Mouse (Mus musculus): Measurements from ENCODE around the gene Zfp799. TPM values are rescaled to one million over a fixed set of nuclear protein-coding genes. Genes with fewer than 3 reads are reported as not detected.

The Zfp799 gene
- polyA plus RNA-seq, 1 experiment from 2014 or later, result 8.7 TPM

DNA sequence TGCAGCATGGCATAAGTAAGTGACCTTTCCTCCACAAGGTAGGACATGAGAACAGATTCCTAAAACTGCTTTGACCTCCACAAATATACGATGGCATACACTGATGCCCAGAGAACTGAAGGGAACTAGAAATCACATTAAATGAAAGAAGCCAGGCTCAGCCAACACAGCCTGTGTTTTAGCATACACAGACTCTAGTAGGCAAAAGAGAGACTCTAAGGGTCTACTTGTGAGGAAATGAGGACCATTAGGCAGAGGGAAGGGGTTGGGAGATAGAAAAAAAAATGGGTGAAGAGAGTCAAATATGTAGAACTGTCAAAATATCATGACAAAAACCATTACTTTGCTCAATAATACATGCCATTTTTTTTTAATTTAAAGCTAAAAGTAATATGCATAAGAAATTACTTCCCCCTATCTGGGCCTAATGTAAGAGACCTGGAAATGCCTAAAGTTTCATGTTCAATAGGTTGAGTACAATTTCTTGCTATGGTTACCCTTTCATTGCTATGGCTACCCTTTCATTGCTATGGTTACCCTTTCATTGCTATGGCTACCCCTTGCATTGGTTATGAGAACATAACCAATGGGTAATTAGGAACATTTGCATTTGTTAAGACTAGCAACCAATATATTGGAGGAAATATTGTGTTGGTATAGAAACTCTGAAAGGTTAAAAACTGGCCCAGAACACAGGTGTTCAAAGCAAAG lies 13.8 kb downstream of the Zfp799 start:
- no peak for DNase-seq (ENCODE audit: low spot score)
- 97% methylated on average over 1 of the region's 1 CpGs for WGBS
- Histone ChIP-seq H3K27ac (no peak overlapping the region), H3K4me1 (no peaks in the 10 kb centered on the region), H3K27me3 (ENCODE audit: insufficient read depth, poor library complexity, severe bottlenecking) (no peaks in the 10 kb centered on the region), H3K36me3 (peaks cover 42% of the 10 kb centered on the region), H3K9me3 (no peaks in the 10 kb centered on the region), H3K4me3 (no peak overlapping the region)

DNA sequence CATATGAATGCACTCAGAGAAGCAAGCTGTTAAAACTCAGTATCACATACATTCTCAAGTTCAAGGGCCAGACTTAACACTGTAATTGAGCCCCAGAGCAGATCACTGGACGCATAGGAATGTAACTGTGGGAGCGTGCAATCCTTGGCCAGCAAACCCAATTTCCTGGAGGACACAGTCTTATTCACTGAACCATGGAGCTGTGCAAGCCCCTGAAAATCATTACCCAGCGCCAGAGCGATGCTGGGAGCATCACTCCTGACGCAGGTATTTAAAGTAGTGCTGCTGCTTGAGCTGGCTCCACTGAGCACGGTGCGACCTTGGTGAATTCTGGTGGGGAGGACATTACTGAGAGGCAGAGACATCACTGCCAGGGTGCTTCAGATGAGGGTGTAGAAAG lies 15.9 kb downstream of the Zfp799 start:
- WGBS, result 76% methylated on average over 7 of the region's 7 CpGs
- Histone ChIP-seq H3K36me3 (peaks cover 22% of the 10 kb centered on the region), H3K27me3 (ENCODE audit: insufficient read depth, poor library complexity, severe bottlenecking) (no peaks in the 10 kb centered on the region), H3K9me3 (no peaks in the 10 kb centered on the region), H3K4me3 (no peak overlapping the region), H3K4me1 (peaks cover 8% of the 10 kb centered on the region), H3K27ac (no peak overlapping the region)
- no peak for DNase-seq (ENCODE audit: low spot score)

DNA sequence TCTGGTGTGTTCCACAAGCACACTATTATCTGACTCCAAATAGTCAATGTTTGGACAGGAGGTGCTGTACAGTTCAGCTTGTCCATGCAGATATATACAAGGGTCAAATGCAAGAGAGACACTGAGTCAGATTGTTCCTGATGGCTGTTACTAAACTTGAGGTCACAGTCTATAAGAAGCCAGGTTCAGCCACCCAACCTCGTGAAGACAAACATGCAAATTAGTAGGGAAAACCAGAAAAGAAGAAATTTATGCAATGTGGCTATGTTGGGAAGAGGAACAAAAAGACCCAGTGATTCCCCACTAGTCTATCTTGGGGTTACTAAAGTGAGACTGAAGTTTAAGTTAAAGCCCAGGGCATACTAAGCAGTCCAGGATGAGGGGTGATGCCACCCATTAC lies 19.4 kb downstream of the Zfp799 start:
- Histone ChIP-seq H3K4me1 (peaks cover 11% of the 10 kb centered on the region), H3K27ac (no peak overlapping the region), H3K27me3 (ENCODE audit: insufficient read depth, poor library complexity, severe bottlenecking) (no peaks in the 10 kb centered on the region), H3K4me3 (no peak overlapping the region), H3K9me3 (no peaks in the 10 kb centered on the region), H3K36me3 (peaks cover 2% of the 10 kb centered on the region; the same call in 1 of the 2 replicates)
- no peak for DNase-seq (ENCODE audit: low spot score)
- 46% methylated on average over 1 of the region's 1 CpGs for WGBS

DNA sequence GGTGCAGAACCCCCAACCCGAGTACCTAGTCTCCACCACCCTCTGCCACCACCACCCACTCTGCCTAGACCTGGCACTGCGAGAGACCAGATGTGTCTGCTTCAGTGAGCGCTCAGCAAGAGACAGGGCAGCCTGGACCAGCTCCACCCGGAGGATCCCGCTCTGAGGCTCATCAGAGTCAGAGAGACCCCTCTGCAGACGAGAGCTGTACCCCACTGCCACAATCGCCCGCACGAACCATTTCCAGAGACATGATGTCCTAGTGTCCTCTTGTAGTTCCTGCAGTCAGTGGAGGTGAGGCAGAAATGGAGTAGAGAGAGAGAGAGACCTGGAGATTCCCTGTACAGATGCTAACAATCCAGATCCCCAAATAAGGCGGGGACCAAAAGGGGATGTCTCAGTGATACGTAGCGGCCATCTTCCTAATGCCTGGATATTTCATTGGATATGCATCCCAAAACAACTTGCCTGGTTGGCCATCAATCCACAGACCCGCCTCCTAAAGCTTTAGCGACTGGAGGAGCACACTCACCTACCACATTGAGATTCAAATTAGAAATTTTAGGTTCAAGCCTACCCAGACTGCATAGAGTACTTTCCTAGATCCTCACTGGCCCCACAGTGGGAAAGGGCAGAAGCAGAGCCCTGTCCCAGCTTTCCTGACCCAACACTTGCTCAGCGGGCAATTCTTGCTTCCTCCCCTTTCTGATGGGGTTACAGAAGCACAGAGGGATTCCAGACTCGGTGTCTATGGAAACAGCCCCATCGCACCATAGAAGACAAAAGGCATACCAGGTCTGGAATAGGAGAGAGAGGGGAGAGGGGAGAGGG lies 20.3 kb downstream of the Zfp799 start, which contains the start of gene Zfp811:
Zfp811 (minus strand) TSS at position 388 of the 831 bp plus-strand sequence.
- Histone ChIP-seq H3K36me3 (no peaks in the 10 kb centered on the region), H3K4me1 (peaks cover 11% of the 10 kb centered on the region), H3K27ac (peak within 1 kb of the TSS; percentile 80), H3K9me3 (no peaks in the 10 kb centered on the region), H3K4me3 (peak within 1 kb of the TSS; percentile 66), H3K27me3 (ENCODE audit: insufficient read depth, poor library complexity, severe bottlenecking) (no peaks in the 10 kb centered on the region)
- peak; percentile 85 for DNase-seq (ENCODE audit: low spot score)
- under 1% methylated on average over 17 of the region's 17 CpGs for WGBS

DNA sequence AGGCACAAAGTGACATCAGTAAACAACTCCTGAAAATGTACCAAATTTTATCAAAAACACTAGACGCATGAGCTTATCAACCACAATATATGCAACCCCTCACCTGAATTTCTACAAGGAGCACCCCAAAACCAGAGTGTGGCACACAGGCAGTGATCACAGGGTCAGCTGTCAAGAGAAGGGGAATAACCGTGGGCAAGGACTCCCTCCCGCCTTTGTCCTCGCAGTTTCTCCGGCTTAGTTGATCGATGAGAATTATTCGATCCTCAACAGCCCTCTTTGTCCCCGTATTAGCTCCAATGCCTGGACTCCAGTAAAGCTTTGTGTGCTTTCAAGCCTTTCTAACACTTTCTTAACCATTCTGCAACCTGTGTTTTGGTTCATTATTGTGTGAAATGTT lies 21.1 kb downstream of the Zfp799 start:
- WGBS, result 16% methylated on average over 8 of the region's 8 CpGs
- no peak for DNase-seq (ENCODE audit: low spot score)
- H3K27ac ChIP-seq, result peak overlapping the region; percentile 80
- no peaks in the 10 kb centered on the region for H3K9me3 ChIP-seq
- no peaks in the 10 kb centered on the region for H3K27me3 ChIP-seq (ENCODE audit: insufficient read depth, poor library complexity, severe bottlenecking)
- peaks cover 11% of the 10 kb centered on the region for H3K4me1 ChIP-seq
- no peaks in the 10 kb centered on the region for H3K36me3 ChIP-seq
- H3K4me3 ChIP-seq, result peak overlapping the region; percentile 66

DNA sequence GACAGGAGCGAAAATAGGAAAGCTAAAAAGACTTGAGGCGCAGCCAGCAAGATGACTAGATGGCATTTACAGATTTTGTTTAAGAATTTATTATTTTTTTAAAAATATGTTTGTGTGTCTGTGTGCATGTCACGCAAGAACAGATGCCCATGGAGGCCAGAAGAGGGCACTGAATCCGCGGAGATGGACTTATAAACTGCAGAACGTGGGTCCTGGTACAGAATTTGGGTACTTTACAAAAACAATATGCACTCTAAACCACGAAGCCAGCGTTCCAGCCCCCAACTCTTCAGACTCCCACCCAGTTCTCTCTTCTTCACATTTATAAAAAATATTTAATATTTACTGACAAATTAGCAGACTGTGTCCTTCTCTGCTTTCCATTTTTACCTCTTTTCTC lies 40.8 kb downstream of the Zfp799 start:
- Histone ChIP-seq H3K27ac (no peak overlapping the region), H3K36me3 (peaks cover 20% of the 10 kb centered on the region), H3K4me3 (peak overlapping the region; percentile 90; the same call in 1 of the 2 replicates), H3K4me1 (peaks cover 9% of the 10 kb centered on the region), H3K9me3 (no peaks in the 10 kb centered on the region), H3K27me3 (ENCODE audit: insufficient read depth, poor library complexity, severe bottlenecking) (no peaks in the 10 kb centered on the region)
- WGBS, result 72% methylated on average over 8 of the region's 8 CpGs
- DNase-seq (ENCODE audit: low spot score), result no peak

DNA sequence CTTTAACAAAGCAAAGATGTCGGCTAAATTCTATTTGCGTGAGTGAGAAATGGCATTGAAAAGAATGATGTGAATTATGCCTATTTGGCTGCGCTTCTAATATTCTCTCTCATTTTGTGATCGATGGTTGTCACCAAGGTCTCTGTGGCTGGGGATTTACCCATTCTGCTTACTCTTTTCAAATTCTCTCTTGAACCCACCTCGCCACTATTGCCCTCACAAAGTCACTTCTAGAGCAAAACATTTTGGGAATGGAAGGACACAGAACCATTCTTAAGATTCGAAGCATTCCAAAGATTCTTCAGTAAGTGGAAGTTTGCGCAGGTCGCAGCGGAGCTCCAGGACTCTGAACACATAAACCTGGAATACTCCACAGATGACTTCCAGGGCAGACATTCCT lies 41.5 kb downstream of the Zfp799 start:
- 6% methylated on average over 9 of the region's 9 CpGs for WGBS
- Histone ChIP-seq H3K36me3 (peaks cover 26% of the 10 kb centered on the region), H3K9me3 (no peaks in the 10 kb centered on the region), H3K4me3 (peak overlapping the region; percentile 90), H3K4me1 (peaks cover 9% of the 10 kb centered on the region), H3K27me3 (ENCODE audit: insufficient read depth, poor library complexity, severe bottlenecking) (no peaks in the 10 kb centered on the region), H3K27ac (peak overlapping the region; percentile 97)
- DNase-seq (ENCODE audit: low spot score), result no peak

DNA sequence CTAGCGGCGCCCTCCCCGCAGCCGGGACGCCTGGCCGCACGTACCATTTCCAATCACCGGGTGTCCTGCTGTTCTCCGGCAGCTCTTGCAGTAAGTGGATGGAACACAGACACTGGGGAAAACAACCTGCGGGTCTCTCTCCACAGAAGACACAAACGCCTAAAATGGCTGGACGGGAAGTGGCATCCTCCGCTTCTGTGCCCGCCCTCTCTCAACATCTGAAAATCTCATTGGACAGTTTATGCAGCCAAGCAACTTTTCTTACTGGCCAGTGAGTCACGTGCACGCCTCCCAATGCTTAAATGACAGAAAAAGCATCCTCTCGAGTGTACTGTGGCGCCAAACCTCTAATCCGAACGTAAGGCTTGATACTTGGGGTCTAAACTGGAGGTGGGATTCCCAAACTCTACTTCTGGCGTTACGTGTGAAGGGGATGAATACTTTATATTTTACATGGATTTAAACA lies 41.9 kb downstream of the Zfp799 start, which contains the start of gene Zfp871:
Zfp871 (minus strand) TSS at position 194 of the 466 bp plus-strand sequence.
- under 1% methylated on average over 22 of the region's 22 CpGs for WGBS
- Histone ChIP-seq H3K27me3 (ENCODE audit: insufficient read depth, poor library complexity, severe bottlenecking) (no peaks in the 10 kb centered on the region), H3K27ac (peak within 1 kb of the TSS; percentile 97), H3K4me1 (peaks cover 9% of the 10 kb centered on the region), H3K4me3 (peak within 1 kb of the TSS; percentile 90), H3K36me3 (peaks cover 31% of the 10 kb centered on the region), H3K9me3 (no peaks in the 10 kb centered on the region)
- DNase-seq (ENCODE audit: low spot score), result peak; percentile 97

DNA sequence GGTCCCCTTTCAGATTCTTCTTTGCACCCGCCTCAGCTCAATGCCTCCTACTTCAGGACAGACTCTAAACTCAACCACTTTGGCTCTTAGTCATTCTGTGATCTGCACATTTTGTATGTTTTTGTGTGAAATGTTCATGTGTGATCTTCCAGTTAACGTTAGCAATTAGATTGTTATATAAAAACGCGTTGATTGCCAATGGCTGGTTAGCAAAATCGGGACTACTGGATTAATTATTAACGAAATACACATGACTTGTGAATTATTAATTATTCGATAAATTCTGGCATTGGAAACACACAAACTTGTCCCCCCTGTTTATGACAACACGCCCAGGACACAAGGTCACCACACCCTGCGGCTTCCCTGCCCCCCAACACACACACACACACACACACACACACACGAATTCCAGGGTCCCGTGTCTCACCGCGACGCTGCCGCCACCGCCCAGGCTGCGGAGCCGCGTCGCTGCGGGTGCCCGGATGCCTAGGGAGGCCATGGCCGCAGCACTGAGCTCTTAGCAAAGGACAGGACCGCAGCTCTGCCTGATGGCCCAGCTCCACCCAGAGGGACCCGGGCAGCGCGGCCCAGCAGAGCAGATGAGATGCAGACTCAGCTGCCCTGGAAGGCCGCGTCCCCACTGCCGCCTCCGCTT lies 42.5 kb downstream of the Zfp799 start:
- no peaks in the 10 kb centered on the region for H3K9me3 ChIP-seq
- peak overlapping the region; percentile 90 for H3K4me3 ChIP-seq
- peak overlapping the region; percentile 97 for H3K27ac ChIP-seq
- no peak for DNase-seq (ENCODE audit: low spot score)
- no peaks in the 10 kb centered on the region for H3K27me3 ChIP-seq (ENCODE audit: insufficient read depth, poor library complexity, severe bottlenecking)
- H3K36me3 ChIP-seq, result peaks cover 36% of the 10 kb centered on the region
- H3K4me1 ChIP-seq, result peaks cover 9% of the 10 kb centered on the region
- 1% methylated on average over 31 of the region's 31 CpGs for WGBS

DNA sequence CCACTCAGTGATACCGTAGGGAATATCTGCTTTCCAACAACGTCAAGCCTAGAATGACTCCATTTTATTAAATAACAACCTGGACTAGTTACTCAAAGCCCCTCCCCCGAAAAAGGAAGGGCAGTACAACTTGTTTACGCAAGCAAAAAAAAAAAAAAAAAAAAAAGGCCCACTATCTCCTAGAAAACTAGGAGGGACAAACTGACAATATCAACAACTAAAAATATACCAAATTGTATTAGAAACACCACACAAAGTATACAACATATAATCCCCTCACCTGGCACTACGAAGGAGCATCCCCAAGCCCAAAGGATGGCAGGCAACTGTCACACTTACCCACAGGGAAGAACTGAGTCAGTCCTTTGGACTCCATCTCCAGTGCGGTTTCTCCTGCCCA lies 43.1 kb downstream of the Zfp799 start:
- 59% methylated on average over 6 of the region's 6 CpGs for WGBS
- Histone ChIP-seq H3K4me1 (peaks cover 9% of the 10 kb centered on the region), H3K27me3 (ENCODE audit: insufficient read depth, poor library complexity, severe bottlenecking) (no peaks in the 10 kb centered on the region), H3K9me3 (no peaks in the 10 kb centered on the region), H3K27ac (no peak overlapping the region), H3K4me3 (peak overlapping the region; percentile 90), H3K36me3 (peaks cover 38% of the 10 kb centered on the region)
- no peak for DNase-seq (ENCODE audit: low spot score)

DNA sequence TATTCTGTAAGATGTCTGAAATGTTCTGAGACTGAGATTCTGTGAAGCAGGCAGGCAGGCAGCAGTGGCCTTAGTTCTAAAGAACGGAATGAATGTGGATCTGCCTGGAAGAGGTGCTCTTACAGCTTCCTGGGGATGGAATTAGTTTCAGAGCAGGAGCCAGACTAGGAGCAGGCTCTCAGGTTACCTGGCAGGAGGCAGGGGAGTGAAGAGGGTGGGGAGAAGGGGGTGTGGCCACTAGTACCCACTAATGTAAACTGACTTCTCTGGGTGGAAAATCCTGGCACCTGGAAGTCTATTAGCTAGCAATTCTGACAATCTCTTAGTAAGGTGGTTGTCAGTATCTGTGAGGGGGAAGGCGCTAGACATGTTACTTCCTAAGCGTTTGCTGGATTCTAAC lies 44.4 kb downstream of the Zfp799 start:
- WGBS, result 81% methylated on average over 3 of the region's 3 CpGs
- no peak for DNase-seq (ENCODE audit: low spot score)
- peaks cover 38% of the 10 kb centered on the region for H3K36me3 ChIP-seq
- H3K9me3 ChIP-seq, result no peaks in the 10 kb centered on the region
- no peak overlapping the region for H3K27ac ChIP-seq
- H3K27me3 ChIP-seq (ENCODE audit: insufficient read depth, poor library complexity, severe bottlenecking), result no peaks in the 10 kb centered on the region
- H3K4me3 ChIP-seq, result no peak overlapping the region
- peaks cover 9% of the 10 kb centered on the region for H3K4me1 ChIP-seq

DNA sequence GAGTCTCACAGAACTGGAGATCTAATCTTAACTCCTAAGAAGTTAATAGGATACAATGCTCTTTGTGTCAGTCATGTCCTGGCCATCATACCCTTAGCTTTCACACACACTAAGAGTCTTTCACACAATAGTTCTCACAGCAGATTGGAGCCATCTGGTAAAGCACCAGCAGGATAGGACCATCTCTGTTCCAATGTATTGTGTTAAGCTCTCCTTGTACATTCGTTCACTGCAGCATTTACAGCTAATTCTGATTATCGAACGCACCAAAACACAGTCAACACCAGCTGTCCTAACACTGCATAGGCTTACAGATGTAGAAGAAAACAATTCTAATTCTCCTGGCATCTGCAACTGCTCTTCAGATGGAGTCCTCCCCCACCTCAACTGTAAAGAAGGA lies 52.5 kb downstream of the Zfp799 start:
- DNase-seq (ENCODE audit: low spot score), result no peak
- WGBS, result 94% methylated on average over 3 of the region's 3 CpGs
- Histone ChIP-seq H3K27me3 (ENCODE audit: insufficient read depth, poor library complexity, severe bottlenecking) (no peaks in the 10 kb centered on the region), H3K4me3 (no peak overlapping the region), H3K4me1 (no peaks in the 10 kb centered on the region), H3K27ac (no peak overlapping the region), H3K36me3 (peaks cover 75% of the 10 kb centered on the region), H3K9me3 (no peaks in the 10 kb centered on the region)

DNA sequence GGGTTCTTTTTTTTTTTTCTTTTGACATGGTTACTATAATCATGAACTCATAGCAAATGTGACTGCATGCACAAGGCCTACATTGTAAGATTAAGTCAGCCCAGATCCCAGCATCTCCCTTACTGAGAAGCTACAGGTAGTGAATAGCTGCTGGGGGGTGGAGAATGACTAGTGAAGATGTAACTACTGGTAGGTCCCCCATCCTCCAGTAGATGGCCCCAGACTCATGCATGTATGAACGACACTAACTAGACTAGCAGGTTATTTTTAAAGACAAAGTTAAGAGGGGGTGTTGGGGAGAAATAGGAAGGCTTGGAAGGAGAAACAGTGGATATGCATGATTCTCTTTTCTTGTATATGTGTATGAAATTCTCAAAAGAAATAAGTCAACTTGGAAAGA lies 58.8 kb downstream of the Zfp799 start:
- Histone ChIP-seq H3K9me3 (no peaks in the 10 kb centered on the region), H3K27me3 (ENCODE audit: insufficient read depth, poor library complexity, severe bottlenecking) (no peaks in the 10 kb centered on the region), H3K27ac (no peak overlapping the region), H3K4me3 (no peak overlapping the region), H3K4me1 (no peaks in the 10 kb centered on the region), H3K36me3 (peaks cover 95% of the 10 kb centered on the region)
- WGBS, result 64% methylated on average over 1 of the region's 1 CpGs
- no peak for DNase-seq (ENCODE audit: low spot score)

All from heart, embryonic 10.5 days (tissue).